Mouse (Mus musculus): Measurements from ENCODE around the gene Spryd3. TPM values are rescaled to one million over a fixed set of nuclear protein-coding genes. Genes with fewer than 3 reads are reported as not detected.
"Not testable (repeated sequence)": the region's sequence is repeated elsewhere in the genome, so short reads cannot be mapped to it uniquely, and the experiment has no call there.

The Spryd3 gene
- total RNA-seq, 2 experiments from 2014 or later = 4.4 to 5.8 TPM

DNA sequence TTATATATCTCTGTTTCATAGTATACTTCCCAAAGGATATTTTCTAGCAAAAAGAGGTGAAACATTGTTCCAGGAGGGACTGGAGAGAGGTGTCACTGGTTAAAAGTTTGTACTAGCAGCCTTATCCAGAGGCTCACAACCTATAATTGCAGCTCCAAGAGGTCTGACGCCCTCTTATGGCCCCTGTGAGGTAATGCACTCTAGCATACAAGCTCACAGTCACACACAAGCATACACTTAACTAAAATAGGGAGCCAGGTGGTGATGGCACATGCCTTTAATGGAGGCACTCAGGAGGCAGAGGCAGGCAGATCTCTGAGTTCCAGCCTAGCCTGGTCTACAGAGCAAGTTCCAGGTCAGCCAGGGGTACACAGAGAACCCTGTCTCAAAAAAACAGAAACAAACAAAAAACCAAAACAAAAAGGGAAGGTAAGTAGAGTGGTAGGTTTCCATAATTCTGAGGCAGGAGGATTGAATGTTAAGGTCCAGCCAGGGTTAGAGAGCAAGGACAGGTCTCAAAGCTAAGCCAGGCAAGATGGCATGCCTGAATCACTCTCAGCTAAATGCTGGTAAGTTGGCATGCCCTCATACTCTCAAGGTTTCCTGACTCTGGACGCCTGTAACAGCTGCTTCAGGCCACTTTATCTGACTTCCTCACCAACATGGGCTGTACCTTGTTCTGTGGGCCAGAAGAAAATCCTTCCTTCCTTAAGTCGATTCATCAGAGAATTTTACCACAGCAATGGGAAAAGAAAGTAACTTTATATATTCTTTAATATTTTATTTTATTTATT, 28.1 kb upstream of the Spryd3 start:
- DNase-seq = no peak
- no peak overlapping the region for H3K4me3 ChIP-seq
- intact Hi-C loops (cut with DNase I) = no loop called here
- no peak for TF ChIP-seq CTCF (IDR thresholded peaks at IDR 0.05)
- no peak overlapping the region for H3K27ac ChIP-seq

DNA sequence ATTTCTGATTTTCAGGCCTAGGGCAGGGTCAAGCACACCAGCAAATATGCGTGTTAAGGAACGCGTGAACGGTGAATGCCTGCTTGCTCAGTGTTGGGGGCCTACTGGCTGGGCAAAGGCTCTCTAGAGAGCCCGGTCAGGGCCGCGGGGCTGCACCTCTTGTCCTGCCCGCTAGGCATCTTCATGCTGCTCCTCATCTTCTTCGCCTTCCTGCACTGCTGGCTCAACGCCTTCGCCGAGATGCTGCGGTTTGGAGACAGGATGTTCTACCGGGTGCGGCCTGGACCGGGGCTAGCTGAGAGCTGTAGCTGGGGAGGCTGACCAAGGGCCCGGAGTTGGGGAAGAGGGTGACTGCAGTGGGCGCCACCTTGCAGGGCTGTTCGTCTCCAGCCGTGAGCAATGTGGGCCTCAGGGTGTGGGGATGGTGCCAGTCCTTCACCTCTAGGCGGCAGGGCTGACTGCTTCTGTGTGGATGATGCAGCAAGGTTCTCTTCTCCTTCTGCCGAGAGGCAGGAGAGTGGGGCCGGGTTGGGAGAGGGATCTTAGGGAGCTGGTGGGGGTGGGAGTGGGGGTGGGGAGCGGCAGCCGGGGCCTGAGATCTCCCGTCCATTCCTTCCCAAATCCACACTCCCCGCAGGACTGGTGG, 24.5 kb upstream of the Spryd3 start:
- no peak overlapping the region for H3K27ac ChIP-seq
- H3K4me3 ChIP-seq = no peak overlapping the region
- intact Hi-C loops (cut with DNase I) = no loop called here
- no peak for TF ChIP-seq CTCF (IDR thresholded peaks at IDR 0.05)
- no peak for DNase-seq

DNA sequence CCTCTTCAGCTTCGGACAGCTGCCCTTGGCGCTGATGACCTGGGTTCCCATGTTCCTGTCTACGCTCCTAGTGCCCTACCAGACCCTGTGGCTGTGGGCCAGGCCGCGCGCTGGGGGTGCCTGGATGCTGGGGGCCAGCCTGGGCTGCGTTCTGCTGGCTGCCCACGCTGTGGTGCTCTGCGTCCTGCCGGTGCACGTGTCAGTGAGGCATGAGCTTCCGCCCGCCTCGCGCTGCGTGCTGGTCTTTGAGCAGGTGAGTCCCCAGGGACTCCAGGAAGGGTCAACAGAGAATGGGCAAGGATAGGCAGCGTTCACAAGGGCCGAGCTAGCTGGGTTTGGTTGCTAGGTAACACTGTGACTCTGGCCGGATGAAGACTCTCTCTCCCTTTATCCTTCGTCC, 20.8 kb upstream of the Spryd3 start:
- no peak for DNase-seq
- no peak overlapping the region for H3K27ac ChIP-seq
- intact Hi-C loops (cut with DNase I) = no loop called here
- no peak overlapping the region for H3K4me3 ChIP-seq
- no peak for TF ChIP-seq CTCF (IDR thresholded peaks at IDR 0.05)

DNA sequence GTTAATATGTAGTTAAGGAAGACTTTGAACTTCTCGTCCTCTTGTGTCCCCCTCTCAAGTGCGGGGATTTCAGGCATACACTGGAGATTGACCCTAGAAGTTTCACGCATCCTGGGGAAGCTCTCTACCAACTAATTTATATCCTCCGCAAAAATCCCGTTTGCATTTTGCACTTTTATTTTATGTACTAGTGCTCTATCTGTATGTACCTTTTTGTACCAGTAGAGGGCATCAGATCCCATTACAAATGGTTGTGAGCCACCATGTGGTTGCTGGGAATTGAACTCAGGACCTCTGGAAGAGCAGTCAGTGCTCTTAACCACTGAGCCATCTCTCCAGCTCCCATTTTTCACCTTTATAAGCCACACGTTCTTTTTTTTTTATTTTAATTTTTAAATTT, 19.0 kb upstream of the Spryd3 start:
- intact Hi-C loops (cut with DNase I) = not testable (repeated sequence)
- TF ChIP-seq CTCF (IDR thresholded peaks at IDR 0.05) = peak; percentile 13; the same call in 1 of the 2 replicates

DNA sequence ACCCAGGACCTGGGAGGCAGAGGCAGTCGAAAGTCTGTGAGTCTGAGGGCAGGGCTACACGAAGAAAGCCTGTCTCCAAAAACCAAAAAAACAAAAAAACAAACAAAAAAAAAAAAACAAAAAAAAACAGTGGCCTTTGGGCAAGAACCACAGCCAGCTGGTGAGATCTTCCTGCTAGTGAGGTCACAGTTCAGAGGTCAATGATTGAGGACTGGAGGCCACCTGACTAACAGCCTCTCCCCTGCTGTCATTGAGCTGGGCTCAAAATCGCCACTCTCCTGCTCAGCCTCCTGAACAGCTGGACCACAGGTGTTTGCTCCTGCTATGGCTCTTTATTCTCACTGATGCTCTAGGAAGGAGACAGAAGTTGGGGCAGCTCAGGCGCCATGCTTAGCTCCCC, 16.6 kb upstream of the Spryd3 start:
- DNase-seq = no peak
- no peak for TF ChIP-seq CTCF (IDR thresholded peaks at IDR 0.05)
- H3K4me3 ChIP-seq = no peak overlapping the region
- intact Hi-C loops (cut with DNase I) = no loop called here
- no peak overlapping the region for H3K27ac ChIP-seq

More for the DNA sequence above, 19.0 kb upstream of the Spryd3 start:
- not testable (repeated sequence) for DNase-seq, H3K4me3 ChIP-seq, H3K27ac ChIP-seq

DNA sequence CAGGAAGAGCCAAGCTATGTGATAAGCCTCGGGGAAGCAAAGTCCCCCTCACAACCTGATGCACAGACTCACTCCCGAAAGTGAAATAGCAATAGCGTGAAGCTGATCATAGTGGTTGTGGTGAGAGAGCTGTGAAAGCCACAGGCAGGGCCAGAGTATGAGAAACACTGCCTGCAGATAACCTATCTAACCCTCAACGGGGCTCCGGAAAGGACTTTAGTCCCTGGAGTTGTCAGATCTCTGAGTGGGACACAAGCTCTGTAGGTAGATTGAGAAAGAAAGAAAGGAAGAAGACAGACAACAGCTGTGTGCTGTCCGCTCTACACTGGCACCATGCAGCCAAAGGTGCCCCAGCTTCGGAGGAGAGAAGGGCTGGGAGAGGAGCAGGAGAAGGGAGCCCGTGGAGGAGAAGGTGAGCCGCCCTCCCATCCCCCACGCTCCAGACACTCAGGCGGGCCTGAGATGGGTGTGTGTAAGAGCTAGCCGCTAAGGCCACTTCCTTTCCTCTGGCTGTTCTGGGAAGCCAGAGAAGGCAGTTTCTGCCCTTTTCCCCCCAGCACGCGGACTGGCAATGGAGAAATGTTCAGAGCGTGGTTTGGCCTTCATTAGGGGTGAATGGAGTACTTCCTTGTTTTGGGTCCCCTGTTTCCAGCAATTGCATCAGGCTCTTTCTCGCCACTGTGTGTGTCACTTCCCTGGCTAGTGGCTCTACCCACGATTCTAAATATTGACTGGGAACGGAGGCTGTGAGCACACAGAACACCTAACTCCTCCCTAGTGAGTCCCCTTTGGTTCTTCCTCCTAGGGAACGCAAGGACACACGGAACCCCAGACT, 14.5 kb upstream of the Spryd3 start, which contains the start of gene Soat2:
Gene Soat2, plus strand, starts transcription at position 226 of the 835 bp plus-strand sequence.
- no peak for TF ChIP-seq CTCF (IDR thresholded peaks at IDR 0.05)
- intact Hi-C loops (cut with DNase I) = no loop called here
- DNase-seq = peak; percentile 50
- H3K27ac ChIP-seq = peak within 1 kb of the TSS; percentile 63
- H3K4me3 ChIP-seq = no peak within 1 kb of the TSS

DNA sequence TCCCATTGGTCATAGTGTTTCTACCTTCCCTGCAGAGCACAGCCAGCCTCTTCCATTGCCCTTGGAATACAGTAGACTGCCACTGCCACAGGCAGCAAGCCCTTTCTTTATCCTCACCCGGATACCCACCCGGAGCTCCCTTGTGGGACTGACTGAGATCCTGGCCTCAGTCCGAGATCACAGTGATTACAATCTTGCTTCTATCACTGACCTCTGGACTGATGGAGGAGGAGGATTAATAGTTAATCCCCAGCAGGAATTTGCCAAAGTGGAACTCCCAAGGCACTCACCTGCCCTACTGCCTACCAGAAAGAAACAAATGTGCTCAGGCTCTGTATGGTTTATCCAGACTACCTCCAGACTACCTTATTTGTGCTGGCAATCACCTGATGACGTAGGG, 13.5 kb upstream of the Spryd3 start:
- TF ChIP-seq CTCF (IDR thresholded peaks at IDR 0.05) = no peak
- intact Hi-C loops (cut with DNase I) = loop anchor here (5.0 kb wide), 1 partner anchor 37 kb away; no protein-coding TSS in a partner anchor
- H3K27ac ChIP-seq = no peak overlapping the region
- DNase-seq = no peak
- no peak overlapping the region for H3K4me3 ChIP-seq

DNA sequence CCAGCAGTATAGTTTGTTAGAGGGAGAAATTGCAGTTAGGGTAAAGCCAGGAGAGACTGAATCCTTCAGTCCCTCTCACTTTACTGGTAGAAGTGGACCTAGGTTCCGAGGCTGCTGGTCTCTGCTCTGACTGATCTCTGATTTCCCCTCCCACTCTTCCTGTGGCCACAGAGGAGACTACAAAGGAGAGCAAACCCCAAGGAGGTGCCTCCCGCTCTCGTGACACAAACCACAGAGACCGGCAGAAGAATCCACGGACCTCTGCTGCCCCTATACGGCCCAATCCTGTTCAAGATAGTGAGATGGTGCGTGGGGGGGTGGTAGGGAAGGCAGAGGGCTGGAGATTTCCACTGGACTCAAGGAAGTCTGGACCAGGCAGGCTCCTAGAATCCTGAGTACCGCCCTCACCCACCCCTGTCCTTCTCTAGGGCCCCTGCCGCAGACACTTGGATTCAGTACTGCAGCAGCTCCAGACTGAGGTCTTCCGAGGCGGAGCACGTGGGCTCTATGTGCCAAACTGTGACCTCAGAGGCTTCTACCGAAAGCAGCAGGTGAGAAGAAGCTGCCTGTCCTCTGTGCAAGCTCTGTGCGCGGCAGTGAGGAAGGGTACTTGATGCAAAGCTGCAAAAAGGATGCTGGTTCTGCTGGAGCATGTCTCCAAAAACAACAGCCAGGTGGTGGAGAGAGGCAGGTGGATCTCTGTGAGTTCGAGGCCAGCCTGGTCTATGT, 11.8 kb upstream of the Spryd3 start:
- intact Hi-C loops (cut with DNase I) = loop anchor here (2.0 to 5.0 kb wide), 2 partner anchors 27 to 36 kb away; no protein-coding TSS in a partner anchor
- no peak for TF ChIP-seq CTCF (IDR thresholded peaks at IDR 0.05)
- no peak for DNase-seq
- Histone ChIP-seq H3K27ac (no peak overlapping the region), H3K4me3 (peak overlapping the region; percentile 68)

DNA sequence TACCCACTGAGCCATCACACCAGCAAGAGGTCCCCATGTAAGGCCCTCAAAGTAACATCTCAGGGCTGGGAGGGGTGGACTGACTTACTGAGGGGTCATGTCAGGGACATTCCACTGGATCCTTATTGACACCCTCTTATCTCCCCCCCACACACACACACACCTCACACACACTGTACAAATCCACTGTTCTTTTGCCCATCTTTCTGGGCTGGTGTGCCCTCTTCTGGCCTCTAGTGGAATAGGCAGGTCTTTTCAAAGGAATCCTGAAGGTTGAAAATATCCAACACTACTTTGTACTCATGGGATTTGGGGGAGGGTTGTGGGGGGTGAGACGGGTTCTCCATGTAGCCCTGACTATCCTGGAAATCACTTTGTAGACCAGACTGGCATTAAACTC, 10.8 kb upstream of the Spryd3 start:
- Histone ChIP-seq H3K27ac (no peak overlapping the region), H3K4me3 (peak overlapping the region; percentile 68)
- intact Hi-C loops (cut with DNase I) = loop anchor here (2.0 to 5.0 kb wide), 2 partner anchors 26 to 35 kb away; no protein-coding TSS in a partner anchor
- TF ChIP-seq CTCF (IDR thresholded peaks at IDR 0.05) = peak; percentile 76
- DNase-seq = peak; percentile 52

DNA sequence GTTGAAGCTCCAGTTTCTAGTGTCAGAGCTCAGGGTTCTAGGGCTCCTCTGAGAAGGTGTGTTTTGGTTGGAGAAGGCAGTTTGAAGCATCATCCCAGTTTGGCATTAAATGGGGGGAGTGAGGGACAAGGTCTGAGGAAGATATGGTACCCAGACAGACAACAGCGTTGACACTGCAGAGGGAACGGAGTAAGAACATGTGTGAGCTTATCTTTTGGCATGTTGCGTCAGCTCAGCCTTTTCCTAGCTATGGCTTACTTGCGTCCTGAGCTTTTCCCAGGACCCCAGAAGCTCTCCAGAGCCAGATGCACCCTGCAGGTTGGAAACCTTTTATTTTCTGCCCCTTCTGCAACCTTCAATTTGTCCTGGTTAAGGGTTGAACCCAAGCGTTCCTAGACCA, 10.1 kb upstream of the Spryd3 start:
- DNase-seq = no peak
- Histone ChIP-seq H3K27ac (peak overlapping the region; percentile 44), H3K4me3 (peak overlapping the region; percentile 68)
- intact Hi-C loops (cut with DNase I) = loop anchor here (2.0 to 5.0 kb wide), 2 partner anchors 25 to 34 kb away; no protein-coding TSS in a partner anchor
- TF ChIP-seq CTCF (IDR thresholded peaks at IDR 0.05) = no peak

DNA sequence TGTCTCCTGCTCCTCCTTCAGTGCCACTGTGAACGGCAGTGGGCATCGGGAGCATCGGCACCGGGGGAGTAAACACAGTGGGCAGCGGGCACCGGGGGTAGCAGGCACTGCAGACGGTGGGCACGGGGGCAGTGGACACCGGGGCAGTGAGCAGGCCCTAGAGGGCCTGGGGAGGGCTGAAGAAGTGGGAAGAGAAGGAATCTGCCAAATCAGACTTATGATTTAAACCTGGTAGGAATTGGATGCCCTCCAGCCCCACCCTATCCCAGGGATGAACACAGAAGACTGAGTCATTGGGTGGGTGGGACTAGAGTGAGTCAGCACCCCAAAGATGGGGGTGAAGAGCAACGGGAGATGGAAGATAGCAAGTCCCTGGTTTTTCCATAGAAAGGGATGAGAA, 9.3 kb upstream of the Spryd3 start:
- H3K27ac ChIP-seq = peak overlapping the region; percentile 87
- peak; percentile 75 for DNase-seq
- intact Hi-C loops (cut with DNase I) = loop anchor here (5.0 kb wide), 1 partner anchor 33 kb away; no protein-coding TSS in a partner anchor
- H3K4me3 ChIP-seq = peak overlapping the region; percentile 68
- no peak for TF ChIP-seq CTCF (IDR thresholded peaks at IDR 0.05)

DNA sequence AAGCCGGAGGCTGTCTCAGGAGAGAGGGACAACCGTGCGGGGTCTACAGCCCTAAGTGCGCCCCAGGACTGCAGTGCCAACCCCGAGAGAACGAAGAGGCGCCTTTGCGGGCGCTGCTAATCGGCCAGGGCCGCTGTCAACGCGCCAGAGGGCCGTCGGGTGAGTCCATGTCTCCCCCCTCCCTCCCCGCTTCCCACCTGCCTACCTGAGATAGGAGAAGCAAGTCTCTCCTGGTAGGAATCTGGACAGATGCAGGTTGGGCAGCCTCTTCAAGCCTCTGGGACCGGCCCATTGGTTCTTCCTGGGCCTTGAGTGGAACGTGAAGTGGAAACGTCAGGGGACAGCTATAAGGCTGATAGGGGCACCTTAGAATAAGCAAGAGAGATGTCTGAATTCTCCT, 8.7 kb upstream of the Spryd3 start:
- Histone ChIP-seq H3K27ac (peak overlapping the region; percentile 87), H3K4me3 (peak overlapping the region; percentile 68)
- peak; percentile 49 for DNase-seq
- TF ChIP-seq CTCF (IDR thresholded peaks at IDR 0.05) = no peak
- intact Hi-C loops (cut with DNase I) = loop anchor here (5.0 kb wide), 1 partner anchor 32 kb away; no protein-coding TSS in a partner anchor

All from gastrocnemius, adult 2 months (tissue).